Mouse (Mus musculus): ENCODE measurements around the gene Cyp4f37. TPM values are rescaled to one million over a fixed set of nuclear protein-coding genes. Genes with fewer than 3 reads are reported as not detected.

The Cyp4f37 gene
- polyA plus RNA-seq, 1 experiment = not detected

DNA sequence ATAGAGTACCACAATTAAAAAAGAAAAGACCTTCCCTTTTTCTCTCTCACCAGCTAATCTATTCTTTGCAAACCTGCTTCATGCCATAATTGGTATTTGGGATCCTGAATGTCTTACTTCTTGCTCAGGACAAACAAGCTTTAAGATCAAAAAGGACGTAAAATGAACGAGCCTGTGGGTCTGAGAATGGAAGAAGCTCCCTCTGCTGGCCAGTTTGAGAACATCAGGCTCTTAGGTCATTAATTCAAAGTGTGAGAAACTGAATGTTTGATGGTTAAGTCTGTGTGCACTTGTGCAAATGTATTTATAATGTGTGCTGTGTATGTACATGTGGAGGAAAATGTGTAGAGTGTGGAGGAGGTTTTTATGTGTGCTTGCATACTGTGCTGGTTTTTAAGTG is 59.3 kb downstream of the Cyp4f37 start:
- no peak for TF ChIP-seq POLR2A (IDR thresholded peaks at IDR 0.05; ENCODE audit: low read depth, low read length)
- no peak for TF ChIP-seq CTCF (IDR thresholded peaks at IDR 0.05; ENCODE audit: borderline replicate concordance, insufficient read depth, low read length)
- Histone ChIP-seq H3K4me3 (ENCODE audit: insufficient read depth, low read length) (no peak overlapping the region), H3K4me1 (ENCODE audit: control insufficient read depth, insufficient read depth, low read length) (no peaks in the 10 kb centered on the region), H3K27ac (ENCODE audit: insufficient read depth, low read length) (no peak overlapping the region)

GRCm38 (mm10) chr17:32685048-32685750 is 64.1 kb downstream of the Cyp4f37 start, which contains the start of gene Cyp4f15:
TSS of gene Cyp4f15 (plus strand) at chr17:32685627.
- TF ChIP-seq CTCF (IDR thresholded peaks at IDR 0.05; ENCODE audit: borderline replicate concordance, insufficient read depth, low read length) = no peak
- no peak for TF ChIP-seq POLR2A (IDR thresholded peaks at IDR 0.05; ENCODE audit: low read depth, low read length)
- Histone ChIP-seq H3K27ac (ENCODE audit: insufficient read depth, low read length) (no peak within 1 kb of the TSS), H3K4me1 (ENCODE audit: control insufficient read depth, insufficient read depth, low read length) (no peaks in the 10 kb centered on the region), H3K4me3 (ENCODE audit: insufficient read depth, low read length) (no peak within 1 kb of the TSS)

Other genes starting within 250 kb of the Cyp4f37 start
- 24.4 and 26.1 TPM in 2 replicates for gene Wiz, start 231.9 kb upstream of the Cyp4f37 start, polyA plus RNA-seq (2011; ENCODE audit: insufficient read length, low read depth, missing spikeins)
- gene Rasal3, start 217.7 kb upstream of the Cyp4f37 start, polyA plus RNA-seq (2011; ENCODE audit: insufficient read length, low read depth, missing spikeins) = not detected in 2 replicates
- gene Pglyrp2, start 197.1 kb upstream of the Cyp4f37 start, polyA plus RNA-seq (2011; ENCODE audit: insufficient read length, low read depth, missing spikeins) = not detected in 2 replicates
- gene Cyp4f39, start 168.6 kb upstream of the Cyp4f37 start, polyA plus RNA-seq (2011; ENCODE audit: insufficient read length, low read depth, missing spikeins) = not detected in 2 replicates
- 15.1 and 15.8 TPM in 2 replicates for gene Cyp4f17, start 115.3 kb upstream of the Cyp4f37 start, polyA plus RNA-seq (2011; ENCODE audit: insufficient read length, low read depth, missing spikeins)
- gene Cyp4f16, start 84.8 kb upstream of the Cyp4f37 start, polyA plus RNA-seq (2011; ENCODE audit: insufficient read length, low read depth, missing spikeins) = 31.3 TPM in 2 replicates
- not detected in 2 replicates for gene Cyp4f40, start 37.6 kb downstream of the Cyp4f37 start, polyA plus RNA-seq (2011; ENCODE audit: insufficient read length, low read depth, missing spikeins)
- gene Cyp4f15, start 64.3 kb downstream of the Cyp4f37 start, polyA plus RNA-seq (2011; ENCODE audit: insufficient read length, low read depth, missing spikeins) = not detected in 2 replicates
- 48.5 and 48.7 TPM in 2 replicates for gene Zfp871, start 167.0 kb downstream of the Cyp4f37 start, polyA plus RNA-seq (2011; ENCODE audit: insufficient read length, low read depth, missing spikeins)
- gene Zfp811, start 188.6 kb downstream of the Cyp4f37 start, polyA plus RNA-seq (2011; ENCODE audit: insufficient read length, low read depth, missing spikeins) = 1.6 and 2.1 TPM in 2 replicates
- 13.4 and 17.1 TPM in 2 replicates for gene Zfp799, start 209.0 kb downstream of the Cyp4f37 start, polyA plus RNA-seq (2011; ENCODE audit: insufficient read length, low read depth, missing spikeins)

Data from embryonic fibroblast, embryonic 13.5 days (primary cell).